Mouse (Mus musculus): ENCODE data around the gene Ehmt1.

DNA sequence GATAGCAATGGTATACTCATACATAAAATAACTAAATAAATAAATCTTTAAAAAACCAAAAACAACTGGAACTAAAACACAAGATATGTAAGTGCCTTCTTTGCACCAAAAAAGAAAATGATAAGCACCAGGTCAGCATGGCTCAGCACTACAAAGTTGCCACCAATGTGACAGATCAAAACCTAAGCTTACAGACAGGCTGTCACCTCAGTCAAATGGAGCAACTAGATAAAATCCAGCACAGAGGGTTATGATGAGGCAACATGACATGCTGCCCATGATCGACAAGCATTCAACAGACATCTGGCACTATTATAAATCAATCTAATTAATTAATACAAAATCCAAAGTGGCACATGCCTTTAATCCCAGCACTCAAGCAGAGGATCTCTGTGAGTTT, 25.2 kb downstream of the Ehmt1 start:
- TF ChIP-seq CTCF (IDR thresholded peaks at IDR 0.05; ENCODE audit: insufficient read depth, low read length) (no peak), POLR2A (IDR thresholded peaks at IDR 0.05; ENCODE audit: borderline replicate concordance, extremely low read depth, low read depth, low read length) (no peak)

All from lung, adult 2 months (tissue).